7 mouse cellular contexts compared by ENCODE assay signal in genomic region chr4:155468952-155469351, GRCm38 (mm10). TPM values are rescaled to one million over a fixed set of nuclear protein-coding genes. Genes with fewer than 3 reads are reported as not detected.
A peak's percentile ranks its signal among the peaks of the same experiment; 100 is the strongest.
DNase-seq lines count a peak whose midpoint lies in the region; ATAC-seq and TF ChIP-seq lines count a peak whose summit lies in the region.

Tmem52 (plus strand) TSS chr4:155469114.

- H3K36me3 ChIP-seq in hindbrain, embryonic 16.5 days (ENCODE audit: control insufficient read depth, insufficient read depth, low read length) = no peaks in the 10 kb centered on the region
- H3K36me3 ChIP-seq in liver, embryonic 13.5 days = no peaks in the 10 kb centered on the region
- no peaks in the 10 kb centered on the region for H3K36me3 ChIP-seq in neural tube, embryonic 15.5 days

- DNase-seq in MN1 (ENCODE audit: low spot score) = peak; percentile 43
- DNase-seq in adrenal gland, postnatal 14 days = peak; percentile 83
- peak; percentile 92 for DNase-seq in gastrocnemius, adult 2 months
- DNase-seq in liver, embryonic 13.5 days = peak; percentile 43
- no peak for DNase-seq in layer of hippocampus, postnatal 14 days (ENCODE audit: low spot score in 2 of 2)

- TF ChIP-seq CTCF in gastrocnemius, adult 2 months (IDR thresholded peaks at IDR 0.05) = no peak

- H3K4me3 ChIP-seq in gastrocnemius, adult 2 months = peak within 1 kb of the TSS; percentile 83
- H3K4me3 ChIP-seq in hindbrain, embryonic 16.5 days (ENCODE audit: low read length) = no peak within 1 kb of the TSS
- peak within 1 kb of the TSS; percentile 54 for H3K4me3 ChIP-seq in liver, embryonic 13.5 days (replicated peaks)
- no peak within 1 kb of the TSS for H3K4me3 ChIP-seq in neural tube, embryonic 15.5 days (replicated peaks)

- no peaks in the 10 kb centered on the region for H3K27me3 ChIP-seq in hindbrain, embryonic 16.5 days (replicated peaks; ENCODE audit: control insufficient read depth, insufficient read depth, low read length)
- H3K27me3 ChIP-seq in liver, embryonic 13.5 days = peaks cover 42% of the 10 kb centered on the region
- H3K27me3 ChIP-seq in neural tube, embryonic 15.5 days (replicated peaks) = peaks cover 6% of the 10 kb centered on the region

- H3K9ac ChIP-seq in hindbrain, embryonic 16.5 days (ENCODE audit: low read depth, low read length) = no peak within 1 kb of the TSS; the same call in 1 of the 2 replicates
- peak within 1 kb of the TSS; percentile 46 for H3K9ac ChIP-seq in liver, embryonic 13.5 days
- no peak within 1 kb of the TSS for H3K9ac ChIP-seq in neural tube, embryonic 15.5 days (replicated peaks)

- no peaks in the 10 kb centered on the region for H3K9me3 ChIP-seq in hindbrain, embryonic 16.5 days (ENCODE audit: control insufficient read depth, low read length)
- H3K9me3 ChIP-seq in liver, embryonic 13.5 days (replicated peaks) = no peaks in the 10 kb centered on the region
- H3K9me3 ChIP-seq in neural tube, embryonic 15.5 days (replicated peaks) = no peaks in the 10 kb centered on the region

- H3K4me2 ChIP-seq in hindbrain, embryonic 16.5 days (ENCODE audit: low read length) = peak within 1 kb of the TSS; percentile 34
- H3K4me2 ChIP-seq in liver, embryonic 13.5 days = peak within 1 kb of the TSS; percentile 73
- peak within 1 kb of the TSS; percentile 32; the same call in 1 of the 2 replicates for H3K4me2 ChIP-seq in neural tube, embryonic 15.5 days

- 14% methylated on average over 21 of the region's 21 CpGs for WGBS in hindbrain, embryonic 16.5 days
- WGBS in liver, embryonic 13.5 days (ENCODE audit: insufficient replicate concordance) = 8% methylated on average over 21 of the region's 21 CpGs
- 17% methylated on average over 21 of the region's 21 CpGs for whole genome bisulfite sequencing in neural tube, embryonic 15.5 days

- H3K4me1 ChIP-seq in hindbrain, embryonic 16.5 days (ENCODE audit: control insufficient read depth, insufficient read depth, low read depth, low read length) = no peaks in the 10 kb centered on the region
- peaks cover 10% of the 10 kb centered on the region for H3K4me1 ChIP-seq in liver, embryonic 13.5 days (replicated peaks)
- peaks cover 4% of the 10 kb centered on the region for H3K4me1 ChIP-seq in neural tube, embryonic 15.5 days

- H3K27ac ChIP-seq in gastrocnemius, adult 2 months = peak within 1 kb of the TSS; percentile 98
- H3K27ac ChIP-seq in hindbrain, embryonic 16.5 days (ENCODE audit: low read depth, low read length) = no peak within 1 kb of the TSS
- no peak within 1 kb of the TSS for H3K27ac ChIP-seq in liver, embryonic 13.5 days
- H3K27ac ChIP-seq in neural tube, embryonic 15.5 days (replicated peaks) = no peak within 1 kb of the TSS

- ATAC-seq in hindbrain, embryonic 16.5 days = no peak; the same call in 1 of the 2 replicates
- ATAC-seq in liver, embryonic 13.5 days (ENCODE audit: low read depth) = peak; percentile 59
- no peak for ATAC-seq in neural tube, embryonic 15.5 days (ENCODE audit: low FRiP score)

- intact Hi-C loops in gastrocnemius, adult 2 months (cut with DNase I) = loop anchor here (5.0 kb wide), 1 partner anchor 57 kb away; no protein-coding TSS in a partner anchor

RNA-seq across cellular contexts. Expression of gene Tmem52, which starts in this region (rescaled TPM):
- total RNA-seq in adrenal gland, postnatal 14 days (2021) = 11.4 and 14.8 TPM in 2 replicates
- total RNA-seq in gastrocnemius, adult 2 months (2021) = 100 to 1,000 TPM; 215 to 248 TPM
- 0.34 TPM in 1 of 2 replicates, not detected in the other for polyA plus RNA-seq in hindbrain, embryonic 16.5 days (2015; fragmentation: Nextera tagmentation; extraction: Ambion mirVana)
- polyA plus RNA-seq in liver, embryonic 13.5 days (2015; fragmentation: Nextera tagmentation; extraction: Ambion mirVana) = not detected in 2 replicates
- 0.27 and 0.28 TPM in 2 replicates for polyA plus RNA-seq in neural tube, embryonic 15.5 days (2015; fragmentation: Nextera tagmentation; extraction: Ambion mirVana)
- 10 to 100 TPM in 1 of 2 experiments, 1 to 10 TPM in 1; 6.2 to 10.5 TPM for total RNA-seq in layer of hippocampus, postnatal 14 days (2021)

Comparison
In these comparisons a context has a peak if more than half of its experiments do, and no peak if none do; other contexts are left out.
1. RNA of gene Tmem52 (total RNA-seq): 215 to 248 TPM in gastrocnemius, adult 2 months; 11.4 to 14.8 TPM in adrenal gland, postnatal 14 days and 6.2 to 10.5 TPM in layer of hippocampus, postnatal 14 days; every median in the first group is over 10 times any median in the second.
2. Peak in DNase-seq, ATAC-seq, H3K4me3 ChIP-seq, H3K9ac ChIP-seq and H3K4me2 ChIP-seq in liver, embryonic 13.5 days; RNA of the gene not detected or under 1 TPM.
3. DNase-seq: peak in MN1 (single experiment), adrenal gland, postnatal 14 days (single experiment) and gastrocnemius, adult 2 months (single experiment); none in layer of hippocampus, postnatal 14 days (0 of 2).
4. Peak in every context shown above with its lines, with median percentiles within 50 percentile points of each other: H3K4me2 ChIP-seq.